Mouse (Mus musculus): ENCODE measurements around the gene Phospho2. TPM values are rescaled to one million over a fixed set of nuclear protein-coding genes. Genes with fewer than 3 reads are reported as not detected.

The Phospho2 gene
- polyA plus RNA-seq, 1 experiment from 2014 or later: 37.5 TPM

- H3K4me3 ChIP-seq (ENCODE audit: low read depth, low read length): no peak overlapping the region
- ATAC-seq (replicated peaks; ENCODE audit: insufficient number of reproducible peaks, low FRiP score, low TSS enrichment, low read depth): no peak
- no peaks in the 10 kb centered on the region for H3K27me3 ChIP-seq (ENCODE audit: control insufficient read depth, insufficient read depth, low read length)
- no peaks in the 10 kb centered on the region for H3K9me3 ChIP-seq (replicated peaks; ENCODE audit: control insufficient read depth, low read length)
- 65% methylated on average over 2 of the region's 2 CpGs for WGBS
- H3K27ac ChIP-seq (replicated peaks; ENCODE audit: low read depth, low read length): no peak overlapping the region
- H3K9ac ChIP-seq (replicated peaks; ENCODE audit: low read length): no peak overlapping the region
- no peak for DNase-seq (ENCODE audit: low spot score)
- H3K4me2 ChIP-seq (ENCODE audit: low read depth, low read length): no peak overlapping the region
- H3K36me3 ChIP-seq (replicated peaks; ENCODE audit: control insufficient read depth, insufficient read depth, low read depth, low read length): peaks cover 2% of the 10 kb centered on the region
- no peaks in the 10 kb centered on the region for H3K4me1 ChIP-seq (ENCODE audit: control insufficient read depth, insufficient read depth, low read length)
Observed at GRCm38 (mm10) chr2:69826380-69826779, 37.0 kb downstream of the Phospho2 start.

DNA sequence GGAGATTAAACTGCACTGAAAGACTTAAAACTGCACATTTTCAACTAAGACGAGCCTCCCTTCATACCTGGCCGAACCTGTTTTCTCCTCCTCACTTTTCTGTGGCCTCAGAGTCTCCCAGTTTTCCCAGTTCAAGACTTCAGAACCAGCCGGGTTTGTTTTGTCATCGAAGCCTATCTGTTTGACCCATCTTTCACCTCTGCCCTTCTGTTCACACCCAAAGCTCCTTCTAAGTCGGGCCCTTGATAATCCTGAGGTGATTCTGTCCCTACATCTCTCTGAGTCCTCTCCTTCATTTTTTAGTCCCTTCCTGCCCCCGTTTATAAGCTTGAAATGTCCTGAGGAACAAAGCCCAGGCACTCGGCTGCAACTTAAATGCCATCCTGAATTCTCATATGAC, 38.6 kb downstream of the Phospho2 start:
- Histone ChIP-seq H3K4me1 (ENCODE audit: control insufficient read depth, insufficient read depth, low read length) (no peaks in the 10 kb centered on the region), H3K9me3 (replicated peaks; ENCODE audit: control insufficient read depth, low read length) (no peaks in the 10 kb centered on the region), H3K27ac (replicated peaks; ENCODE audit: low read depth, low read length) (no peak overlapping the region), H3K27me3 (ENCODE audit: control insufficient read depth, insufficient read depth, low read length) (no peaks in the 10 kb centered on the region), H3K36me3 (replicated peaks; ENCODE audit: control insufficient read depth, insufficient read depth, low read depth, low read length) (peaks cover 2% of the 10 kb centered on the region), H3K9ac (replicated peaks; ENCODE audit: low read length) (no peak overlapping the region), H3K4me3 (ENCODE audit: low read depth, low read length) (no peak overlapping the region), H3K4me2 (ENCODE audit: low read depth, low read length) (no peak overlapping the region)
- WGBS: 53% methylated on average over 7 of the region's 7 CpGs
- DNase-seq (ENCODE audit: low spot score): no peak
- no peak for ATAC-seq (replicated peaks; ENCODE audit: insufficient number of reproducible peaks, low FRiP score, low TSS enrichment, low read depth)

- DNase-seq (ENCODE audit: low spot score): no peak
- H3K4me3 ChIP-seq (ENCODE audit: low read depth, low read length): no peak overlapping the region
- no peak for ATAC-seq (replicated peaks; ENCODE audit: insufficient number of reproducible peaks, low FRiP score, low TSS enrichment, low read depth)
Observed at GRCm38 (mm10) chr2:69829680-69830079, 40.3 kb downstream of the Phospho2 start.

GRCm38 (mm10) chr2:69830116-69830515, 40.7 kb downstream of the Phospho2 start:
- Histone ChIP-seq H3K4me3 (ENCODE audit: low read depth, low read length) (no peak overlapping the region), H3K27me3 (ENCODE audit: control insufficient read depth, insufficient read depth, low read length) (no peaks in the 10 kb centered on the region), H3K36me3 (replicated peaks; ENCODE audit: control insufficient read depth, insufficient read depth, low read depth, low read length) (peaks cover 2% of the 10 kb centered on the region), H3K9ac (replicated peaks; ENCODE audit: low read length) (no peak overlapping the region), H3K4me1 (ENCODE audit: control insufficient read depth, insufficient read depth, low read length) (no peaks in the 10 kb centered on the region), H3K4me2 (ENCODE audit: low read depth, low read length) (no peak overlapping the region), H3K9me3 (replicated peaks; ENCODE audit: control insufficient read depth, low read length) (no peaks in the 10 kb centered on the region), H3K27ac (replicated peaks; ENCODE audit: low read depth, low read length) (no peak overlapping the region)
- ATAC-seq (replicated peaks; ENCODE audit: insufficient number of reproducible peaks, low FRiP score, low TSS enrichment, low read depth): no peak
- no peak for DNase-seq (ENCODE audit: low spot score)
- WGBS: 87% methylated on average over 8 of the region's 8 CpGs

More at GRCm38 (mm10) chr2:69829680-69830079, 40.3 kb downstream of the Phospho2 start:
- Histone ChIP-seq H3K4me2 (ENCODE audit: low read depth, low read length) (no peak overlapping the region), H3K4me1 (ENCODE audit: control insufficient read depth, insufficient read depth, low read length) (no peaks in the 10 kb centered on the region), H3K27ac (replicated peaks; ENCODE audit: low read depth, low read length) (no peak overlapping the region), H3K36me3 (replicated peaks; ENCODE audit: control insufficient read depth, insufficient read depth, low read depth, low read length) (peaks cover 2% of the 10 kb centered on the region), H3K9ac (replicated peaks; ENCODE audit: low read length) (no peak overlapping the region), H3K9me3 (replicated peaks; ENCODE audit: control insufficient read depth, low read length) (no peaks in the 10 kb centered on the region), H3K27me3 (ENCODE audit: control insufficient read depth, insufficient read depth, low read length) (no peaks in the 10 kb centered on the region)
- WGBS: 95% methylated on average over 2 of the region's 2 CpGs

DNA sequence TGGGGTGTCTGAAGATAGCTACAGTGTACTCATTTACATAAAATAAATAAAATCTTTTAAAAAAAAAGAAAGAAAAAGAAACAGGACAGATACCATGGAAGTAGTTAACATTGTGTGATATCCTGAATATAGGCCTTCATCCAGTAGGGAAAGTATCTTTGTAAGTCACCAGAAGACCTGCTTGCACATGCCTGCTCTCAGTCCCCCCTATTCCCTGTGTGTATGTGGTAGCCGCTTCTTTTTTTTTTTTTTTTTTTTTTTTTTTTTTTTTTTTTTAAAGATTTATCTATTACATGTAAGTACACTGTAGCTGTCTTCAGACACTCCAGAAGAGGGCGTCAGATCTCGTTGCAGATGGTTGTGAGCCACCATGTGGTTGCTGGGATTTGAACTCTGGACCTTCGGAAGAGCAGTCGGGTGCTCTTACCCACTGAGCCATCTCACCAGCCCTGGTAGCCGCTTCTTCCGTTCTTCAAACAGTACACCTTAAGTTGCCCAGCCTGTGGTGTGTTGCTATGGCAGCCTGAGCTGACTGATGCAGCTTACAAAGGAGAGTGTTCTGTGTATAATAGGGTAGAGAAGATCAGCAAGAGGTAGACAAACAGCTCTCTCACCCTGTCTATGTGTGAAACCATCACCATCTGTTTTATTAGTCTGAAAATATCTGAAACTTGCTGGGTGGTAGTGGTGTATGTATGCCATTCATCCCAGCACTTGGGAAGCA, 48.0 kb downstream of the Phospho2 start:
- no peaks in the 10 kb centered on the region; the same call in none of the 2 replicates for H3K36me3 ChIP-seq (replicated peaks; ENCODE audit: control insufficient read depth, insufficient read depth, low read depth, low read length)
- no peak overlapping the region for H3K27ac ChIP-seq (replicated peaks; ENCODE audit: low read depth, low read length)
- WGBS: 73% methylated on average over 6 of the region's 7 CpGs
- H3K4me1 ChIP-seq (ENCODE audit: control insufficient read depth, insufficient read depth, low read length): no peaks in the 10 kb centered on the region
- H3K9me3 ChIP-seq (replicated peaks; ENCODE audit: control insufficient read depth, low read length): no peaks in the 10 kb centered on the region
- H3K9ac ChIP-seq (replicated peaks; ENCODE audit: low read length): no peak overlapping the region
- no peak for DNase-seq (ENCODE audit: low spot score)
- ATAC-seq (replicated peaks; ENCODE audit: insufficient number of reproducible peaks, low FRiP score, low TSS enrichment, low read depth): no peak
- no peak overlapping the region for H3K4me2 ChIP-seq (ENCODE audit: low read depth, low read length)
- no peaks in the 10 kb centered on the region for H3K27me3 ChIP-seq (ENCODE audit: control insufficient read depth, insufficient read depth, low read length)
- no peak overlapping the region for H3K4me3 ChIP-seq (ENCODE audit: low read depth, low read length)

DNA sequence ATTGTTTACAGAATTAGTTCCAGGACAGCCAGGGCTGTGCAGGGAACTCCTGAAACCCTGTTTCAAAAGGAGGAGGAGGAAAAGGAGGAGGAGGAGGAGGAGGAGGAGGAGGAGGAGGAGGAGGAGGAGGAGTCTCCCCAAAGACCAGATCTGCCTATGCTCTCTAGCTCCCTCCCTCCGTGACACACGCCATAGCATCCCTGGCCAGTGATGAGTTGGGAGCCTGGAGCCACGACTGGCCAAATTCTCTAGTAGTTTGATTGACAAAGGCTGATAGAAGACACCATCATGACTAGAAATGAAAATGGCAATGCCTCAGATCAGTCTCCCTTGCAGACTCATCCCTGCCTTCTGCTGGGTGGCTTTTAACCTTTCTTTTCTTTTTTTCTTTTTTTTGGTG, 48.6 kb downstream of the Phospho2 start:
- H3K4me3 ChIP-seq (ENCODE audit: low read depth, low read length): no peak overlapping the region
- no peak overlapping the region for H3K9ac ChIP-seq (replicated peaks; ENCODE audit: low read length)
- H3K9me3 ChIP-seq (replicated peaks; ENCODE audit: control insufficient read depth, low read length): no peaks in the 10 kb centered on the region
- H3K4me1 ChIP-seq (ENCODE audit: control insufficient read depth, insufficient read depth, low read length): no peaks in the 10 kb centered on the region
- WGBS: 27% methylated on average over 3 of the region's 3 CpGs
- no peak overlapping the region for H3K4me2 ChIP-seq (ENCODE audit: low read depth, low read length)
- H3K36me3 ChIP-seq (replicated peaks; ENCODE audit: control insufficient read depth, insufficient read depth, low read depth, low read length): no peaks in the 10 kb centered on the region; the same call in none of the 2 replicates
- H3K27me3 ChIP-seq (ENCODE audit: control insufficient read depth, insufficient read depth, low read length): no peaks in the 10 kb centered on the region
- DNase-seq (ENCODE audit: low spot score) (no peak), ATAC-seq (replicated peaks; ENCODE audit: insufficient number of reproducible peaks, low FRiP score, low TSS enrichment, low read depth) (no peak)
- no peak overlapping the region for H3K27ac ChIP-seq (replicated peaks; ENCODE audit: low read depth, low read length)

DNA sequence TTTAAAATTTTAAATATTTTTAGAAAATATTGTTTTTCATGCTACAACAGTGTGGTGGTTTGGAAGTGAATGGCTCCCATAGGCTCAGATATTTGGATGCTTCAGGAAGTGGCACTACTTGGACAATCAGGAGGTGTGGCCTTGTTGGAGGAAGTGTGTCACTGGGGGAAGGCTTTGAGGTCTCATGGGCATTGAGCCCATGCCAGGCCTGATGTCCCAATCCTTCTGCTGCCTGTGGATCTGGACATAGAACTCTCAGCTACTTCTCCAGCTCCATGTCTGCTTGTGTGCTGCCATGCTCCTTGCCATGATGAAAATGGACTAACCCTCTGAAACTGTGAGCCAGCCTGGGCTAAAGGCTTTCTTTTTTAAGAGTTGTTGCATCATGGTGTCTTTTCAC, 49.3 kb downstream of the Phospho2 start:
- no peak overlapping the region for H3K4me2 ChIP-seq (ENCODE audit: low read depth, low read length)
- H3K9me3 ChIP-seq (replicated peaks; ENCODE audit: control insufficient read depth, low read length): no peaks in the 10 kb centered on the region
- no peaks in the 10 kb centered on the region for H3K27me3 ChIP-seq (ENCODE audit: control insufficient read depth, insufficient read depth, low read length)
- H3K4me1 ChIP-seq (ENCODE audit: control insufficient read depth, insufficient read depth, low read length): no peaks in the 10 kb centered on the region
- no peak overlapping the region for H3K4me3 ChIP-seq (ENCODE audit: low read depth, low read length)
- no peak overlapping the region for H3K9ac ChIP-seq (replicated peaks; ENCODE audit: low read length)
- no peak for DNase-seq (ENCODE audit: low spot score)
- no peak overlapping the region for H3K27ac ChIP-seq (replicated peaks; ENCODE audit: low read depth, low read length)
- H3K36me3 ChIP-seq (replicated peaks; ENCODE audit: control insufficient read depth, insufficient read depth, low read depth, low read length): no peaks in the 10 kb centered on the region; the same call in 1 of the 2 replicates
- ATAC-seq (replicated peaks; ENCODE audit: insufficient number of reproducible peaks, low FRiP score, low TSS enrichment, low read depth): no peak

DNA sequence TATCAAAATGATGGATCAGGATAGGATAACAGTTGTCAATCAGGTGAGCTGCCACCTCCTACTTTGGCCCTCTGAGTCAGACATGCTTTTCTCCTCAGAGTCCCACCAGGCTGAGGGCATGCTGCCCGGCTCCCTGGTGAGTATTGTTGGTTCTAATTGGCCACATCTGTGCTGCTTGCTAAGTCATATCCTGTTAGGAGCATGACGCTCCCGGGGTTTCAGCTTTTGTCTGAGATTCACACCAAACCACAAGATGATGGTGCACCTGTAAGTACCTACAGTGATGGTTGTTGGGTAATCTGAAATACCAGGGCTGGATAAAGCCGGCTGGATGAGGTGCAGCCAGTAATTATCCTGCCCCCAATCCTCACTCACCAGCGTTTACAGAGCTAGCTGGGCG, 50.8 kb downstream of the Phospho2 start:
- no peaks in the 10 kb centered on the region for H3K27me3 ChIP-seq (ENCODE audit: control insufficient read depth, insufficient read depth, low read length)
- 33% methylated on average over 6 of the region's 6 CpGs for WGBS
- no peak overlapping the region for H3K27ac ChIP-seq (replicated peaks; ENCODE audit: low read depth, low read length)
- ATAC-seq (replicated peaks; ENCODE audit: insufficient number of reproducible peaks, low FRiP score, low TSS enrichment, low read depth): no peak
- H3K4me2 ChIP-seq (ENCODE audit: low read depth, low read length): no peak overlapping the region
- H3K9me3 ChIP-seq (replicated peaks; ENCODE audit: control insufficient read depth, low read length): no peaks in the 10 kb centered on the region
- no peak overlapping the region for H3K9ac ChIP-seq (replicated peaks; ENCODE audit: low read length)
- DNase-seq (ENCODE audit: low spot score): no peak
- no peak overlapping the region for H3K4me3 ChIP-seq (ENCODE audit: low read depth, low read length)
- H3K36me3 ChIP-seq (replicated peaks; ENCODE audit: control insufficient read depth, insufficient read depth, low read depth, low read length): no peaks in the 10 kb centered on the region
- no peaks in the 10 kb centered on the region for H3K4me1 ChIP-seq (ENCODE audit: control insufficient read depth, insufficient read depth, low read length)

All from embryonic facial prominence, embryonic 11.5 days (tissue).